Mouse (Mus musculus): ENCODE data around the gene Cdc42bpa. TPM values are rescaled to one million over a fixed set of nuclear protein-coding genes. Genes with fewer than 3 reads are reported as not detected.

The Cdc42bpa gene
- polyA plus RNA-seq, 1 experiment from 2014 or later, result 30.3 TPM

GRCm38 (mm10) chr1:179975645-179976275 lies 15.5 kb downstream of the Cdc42bpa start:
- no peak overlapping the region for H3K9ac ChIP-seq (ENCODE audit: low read depth, low read length)
- H3K4me1 ChIP-seq (ENCODE audit: control insufficient read depth, insufficient read depth, low read length), result peaks cover 5% of the 10 kb centered on the region; the same call in 1 of the 2 replicates
- no peaks in the 10 kb centered on the region for H3K36me3 ChIP-seq (ENCODE audit: control insufficient read depth, insufficient read depth, low read length)
- no peak overlapping the region for H3K4me2 ChIP-seq (ENCODE audit: low read length)
- no peak for ATAC-seq
- H3K27me3 ChIP-seq (ENCODE audit: control insufficient read depth, insufficient read depth, low read depth, low read length), result no peaks in the 10 kb centered on the region
- 82% methylated on average over 5 of the region's 5 CpGs for WGBS
- H3K4me3 ChIP-seq (ENCODE audit: low read depth, low read length), result no peak overlapping the region
- no peaks in the 10 kb centered on the region for H3K9me3 ChIP-seq (replicated peaks; ENCODE audit: control insufficient read depth, low read length, poor library complexity, severe bottlenecking)
- H3K27ac ChIP-seq (ENCODE audit: low read length), result no peak overlapping the region

GRCm38 (mm10) chr1:179977437-179977836 lies 17.2 kb downstream of the Cdc42bpa start:
- H3K4me3 ChIP-seq (ENCODE audit: low read depth, low read length), result no peak overlapping the region
- H3K9ac ChIP-seq (ENCODE audit: low read depth, low read length), result no peak overlapping the region
- H3K4me1 ChIP-seq (ENCODE audit: control insufficient read depth, insufficient read depth, low read length), result peaks cover 5% of the 10 kb centered on the region; the same call in 1 of the 2 replicates
- H3K9me3 ChIP-seq (replicated peaks; ENCODE audit: control insufficient read depth, low read length, poor library complexity, severe bottlenecking), result no peaks in the 10 kb centered on the region
- WGBS, result 85% methylated on average over 6 of the region's 6 CpGs
- H3K36me3 ChIP-seq (ENCODE audit: control insufficient read depth, insufficient read depth, low read length), result no peaks in the 10 kb centered on the region
- no peak overlapping the region for H3K27ac ChIP-seq (ENCODE audit: low read length)
- ATAC-seq, result no peak
- H3K27me3 ChIP-seq (ENCODE audit: control insufficient read depth, insufficient read depth, low read depth, low read length), result no peaks in the 10 kb centered on the region
- H3K4me2 ChIP-seq (ENCODE audit: low read length), result no peak overlapping the region

- H3K4me2 ChIP-seq (ENCODE audit: low read length), result no peak overlapping the region
- no peak overlapping the region for H3K9ac ChIP-seq (ENCODE audit: low read depth, low read length)
- 55% methylated on average over 1 of the region's 1 CpGs for WGBS
- no peak overlapping the region for H3K4me3 ChIP-seq (ENCODE audit: low read depth, low read length)
- 0 out of 2 replicates have a peak, but pooled peaks cover 2% of the 10 kb centered on the region for H3K4me1 ChIP-seq (ENCODE audit: control insufficient read depth, insufficient read depth, low read length)
- no peaks in the 10 kb centered on the region for H3K9me3 ChIP-seq (replicated peaks; ENCODE audit: control insufficient read depth, low read length, poor library complexity, severe bottlenecking)
- H3K36me3 ChIP-seq (ENCODE audit: control insufficient read depth, insufficient read depth, low read length), result no peaks in the 10 kb centered on the region
- H3K27me3 ChIP-seq (ENCODE audit: control insufficient read depth, insufficient read depth, low read depth, low read length), result no peaks in the 10 kb centered on the region
- no peak for ATAC-seq
- no peak overlapping the region for H3K27ac ChIP-seq (ENCODE audit: low read length)
Observed at GRCm38 (mm10) chr1:179978742-179979141, 18.5 kb downstream of the Cdc42bpa start.

- no peaks in the 10 kb centered on the region for H3K9me3 ChIP-seq (replicated peaks; ENCODE audit: control insufficient read depth, low read length, poor library complexity, severe bottlenecking)
- H3K4me1 ChIP-seq (ENCODE audit: control insufficient read depth, insufficient read depth, low read length), result no peaks in the 10 kb centered on the region
- no peak overlapping the region for H3K9ac ChIP-seq (ENCODE audit: low read depth, low read length)
- H3K4me3 ChIP-seq (ENCODE audit: low read depth, low read length), result no peak overlapping the region
- H3K4me2 ChIP-seq (ENCODE audit: low read length), result no peak overlapping the region
- H3K27ac ChIP-seq (ENCODE audit: low read length), result no peak overlapping the region
- ATAC-seq, result no peak
- H3K27me3 ChIP-seq (ENCODE audit: control insufficient read depth, insufficient read depth, low read depth, low read length), result no peaks in the 10 kb centered on the region
- H3K36me3 ChIP-seq (ENCODE audit: control insufficient read depth, insufficient read depth, low read length), result no peaks in the 10 kb centered on the region
Observed at GRCm38 (mm10) chr1:179981680-179982079, 21.4 kb downstream of the Cdc42bpa start.

GRCm38 (mm10) chr1:179982183-179982582 lies 21.9 kb downstream of the Cdc42bpa start:
- 87% methylated on average over 1 of the region's 1 CpGs for WGBS
- H3K36me3 ChIP-seq (ENCODE audit: control insufficient read depth, insufficient read depth, low read length), result no peaks in the 10 kb centered on the region
- H3K4me1 ChIP-seq (ENCODE audit: control insufficient read depth, insufficient read depth, low read length), result no peaks in the 10 kb centered on the region
- no peak overlapping the region for H3K4me2 ChIP-seq (ENCODE audit: low read length)
- H3K9ac ChIP-seq (ENCODE audit: low read depth, low read length), result no peak overlapping the region
- H3K9me3 ChIP-seq (replicated peaks; ENCODE audit: control insufficient read depth, low read length, poor library complexity, severe bottlenecking), result no peaks in the 10 kb centered on the region
- H3K4me3 ChIP-seq (ENCODE audit: low read depth, low read length), result no peak overlapping the region
- ATAC-seq, result no peak
- no peaks in the 10 kb centered on the region for H3K27me3 ChIP-seq (ENCODE audit: control insufficient read depth, insufficient read depth, low read depth, low read length)
- no peak overlapping the region for H3K27ac ChIP-seq (ENCODE audit: low read length)

- Histone ChIP-seq H3K4me2 (ENCODE audit: low read length) (no peak overlapping the region), H3K27me3 (ENCODE audit: control insufficient read depth, insufficient read depth, low read depth, low read length) (no peaks in the 10 kb centered on the region), H3K36me3 (ENCODE audit: control insufficient read depth, insufficient read depth, low read length) (no peaks in the 10 kb centered on the region), H3K4me3 (ENCODE audit: low read depth, low read length) (no peak overlapping the region), H3K27ac (ENCODE audit: low read length) (no peak overlapping the region), H3K9ac (ENCODE audit: low read depth, low read length) (no peak overlapping the region), H3K9me3 (replicated peaks; ENCODE audit: control insufficient read depth, low read length, poor library complexity, severe bottlenecking) (no peaks in the 10 kb centered on the region), H3K4me1 (ENCODE audit: control insufficient read depth, insufficient read depth, low read length) (no peaks in the 10 kb centered on the region)
- no peak for ATAC-seq
- WGBS, result 87% methylated on average over 1 of the region's 1 CpGs
Observed at GRCm38 (mm10) chr1:179982933-179983332, 22.7 kb downstream of the Cdc42bpa start.

- H3K4me3 ChIP-seq (ENCODE audit: low read depth, low read length), result no peak overlapping the region
- no peak overlapping the region for H3K4me2 ChIP-seq (ENCODE audit: low read length)
- WGBS, result 42% methylated on average over 1 of the region's 1 CpGs
- no peak overlapping the region for H3K9ac ChIP-seq (ENCODE audit: low read depth, low read length)
- H3K4me1 ChIP-seq (ENCODE audit: control insufficient read depth, insufficient read depth, low read length), result no peaks in the 10 kb centered on the region
- no peaks in the 10 kb centered on the region for H3K36me3 ChIP-seq (ENCODE audit: control insufficient read depth, insufficient read depth, low read length)
- H3K27ac ChIP-seq (ENCODE audit: low read length), result no peak overlapping the region
- H3K9me3 ChIP-seq (replicated peaks; ENCODE audit: control insufficient read depth, low read length, poor library complexity, severe bottlenecking), result no peaks in the 10 kb centered on the region
- ATAC-seq, result no peak
- no peaks in the 10 kb centered on the region for H3K27me3 ChIP-seq (ENCODE audit: control insufficient read depth, insufficient read depth, low read depth, low read length)
Observed at GRCm38 (mm10) chr1:179984171-179984570, 23.9 kb downstream of the Cdc42bpa start.

GRCm38 (mm10) chr1:179991660-179992235 lies 31.5 kb downstream of the Cdc42bpa start:
- 90% methylated on average over 6 of the region's 6 CpGs for WGBS
- H3K4me2 ChIP-seq (ENCODE audit: low read length), result no peak overlapping the region
- no peaks in the 10 kb centered on the region for H3K36me3 ChIP-seq (ENCODE audit: control insufficient read depth, insufficient read depth, low read length)
- no peak overlapping the region for H3K4me3 ChIP-seq (ENCODE audit: low read depth, low read length)
- no peak overlapping the region for H3K27ac ChIP-seq (ENCODE audit: low read length)
- no peaks in the 10 kb centered on the region for H3K27me3 ChIP-seq (ENCODE audit: control insufficient read depth, insufficient read depth, low read depth, low read length)
- no peaks in the 10 kb centered on the region for H3K4me1 ChIP-seq (ENCODE audit: control insufficient read depth, insufficient read depth, low read length)
- ATAC-seq, result no peak
- H3K9ac ChIP-seq (ENCODE audit: low read depth, low read length), result no peak overlapping the region
- H3K9me3 ChIP-seq (replicated peaks; ENCODE audit: control insufficient read depth, low read length, poor library complexity, severe bottlenecking), result no peaks in the 10 kb centered on the region

- WGBS, result 98% methylated on average over 1 of the region's 1 CpGs
- no peak for ATAC-seq
- Histone ChIP-seq H3K27ac (ENCODE audit: low read length) (no peak overlapping the region), H3K9me3 (replicated peaks; ENCODE audit: control insufficient read depth, low read length, poor library complexity, severe bottlenecking) (no peaks in the 10 kb centered on the region), H3K4me1 (ENCODE audit: control insufficient read depth, insufficient read depth, low read length) (no peaks in the 10 kb centered on the region), H3K4me2 (ENCODE audit: low read length) (no peak overlapping the region), H3K36me3 (ENCODE audit: control insufficient read depth, insufficient read depth, low read length) (no peaks in the 10 kb centered on the region), H3K27me3 (ENCODE audit: control insufficient read depth, insufficient read depth, low read depth, low read length) (no peaks in the 10 kb centered on the region), H3K9ac (ENCODE audit: low read depth, low read length) (no peak overlapping the region), H3K4me3 (ENCODE audit: low read depth, low read length) (no peak overlapping the region)
Observed at GRCm38 (mm10) chr1:179992255-179992654, 32.0 kb downstream of the Cdc42bpa start.
